Mouse (Mus musculus) embryonic facial prominence, embryonic 14.5 days (tissue): ENCODE measurements at regions not wholly inside any gene's neighbourhood (a gene's known extent, or its start where the extent isn't known, plus 50 kb on each side); places are given as distances from the start of the nearest gene placed in this dataset.

Experiments used
- ATAC-seq: fragments of 200-750 bp; cut with Nextera tagmentation; 2 replicates; pipeline ENCODE4 v1.8.0; 2017; ENCODE audit warnings: low read depth, moderate number of reproducible peaks, moderate TSS enrichment
- DNase-seq: peaks from one replicate; pipeline ENCODE4 v3.0.0-alpha.2; 2015; ENCODE audit warnings: low spot score
- H3K27ac ChIP-seq: fragments of 300-500 bp; sonication (generic); replicated peaks from 2 replicates; pipeline ENCODE4 v1.5.1; 2014; ENCODE audit warnings: low read depth, mild to moderate bottlenecking, low read length, moderate library complexity
- H3K27me3 ChIP-seq: fragments of 300-500 bp; sonication (generic); replicated peaks from 2 replicates; pipeline ENCODE4 v1.6.1; 2014; ENCODE audit warnings: low read length; ENCODE audit not compliant: control insufficient read depth, insufficient read depth
- H3K36me3 ChIP-seq: fragments of 300-500 bp; sonication (generic); 2 replicates; pipeline ENCODE4 v1.6.1; 2014; ENCODE audit warnings: low read length, mixed read lengths; ENCODE audit not compliant: control insufficient read depth, insufficient read depth
- H3K4me1 ChIP-seq: fragments of 300-500 bp; sonication (generic); 2 replicates; pipeline ENCODE4 v1.6.1; 2014; ENCODE audit warnings: antibody characterized with exemption, low read length; ENCODE audit not compliant: control insufficient read depth, insufficient read depth
- H3K4me2 ChIP-seq: fragments of 300-500 bp; sonication (generic); 2 replicates; pipeline ENCODE4 v1.6.1; 2014; ENCODE audit warnings: low read depth, mild to moderate bottlenecking, low read length, moderate library complexity, mixed read lengths
- H3K4me3 ChIP-seq: fragments of 300-500 bp; sonication (generic); 2 replicates; pipeline ENCODE4 v1.5.1; 2014; ENCODE audit warnings: low read depth, mild to moderate bottlenecking, low read length
- H3K9ac ChIP-seq: fragments of 300-500 bp; sonication (generic); 2 replicates; pipeline ENCODE4 v1.6.1; 2014; ENCODE audit warnings: low read depth, mild to moderate bottlenecking, low read length, moderate library complexity, mixed read lengths
- H3K9me3 ChIP-seq: fragments of 300-500 bp; sonication (generic); 2 replicates; pipeline ENCODE4 v1.6.1; 2016; ENCODE audit warnings: low read length; ENCODE audit not compliant: control insufficient read depth
- WGBS: fragments of 180-500 bp; shearing (Covaris S2); extraction: QIAGEN DNeasy Blood & Tissue Kit; methylation state at CpG from one replicate; pipeline ENCODE4 v1.1.7; 2014; 5-methylcytosine and 5-hydroxymethylcytosine counted together

- DNase-seq, result no peak
- Histone ChIP-seq H3K4me3 (no peak overlapping the region), H3K4me1 (peaks cover 15% of the 10 kb centered on the region), H3K36me3 (no peaks in the 10 kb centered on the region), H3K27me3 (no peaks in the 10 kb centered on the region), H3K9ac (no peak overlapping the region), H3K9me3 (no peaks in the 10 kb centered on the region), H3K27ac (no peak overlapping the region), H3K4me2 (no peak overlapping the region)
- 100% methylated on average over 1 of the region's 1 CpGs for WGBS
- no peak for ATAC-seq
Measured at GRCm38 (mm10) chr11:79787766-79788165, 174.4 kb downstream of the Utp6 start.

DNA sequence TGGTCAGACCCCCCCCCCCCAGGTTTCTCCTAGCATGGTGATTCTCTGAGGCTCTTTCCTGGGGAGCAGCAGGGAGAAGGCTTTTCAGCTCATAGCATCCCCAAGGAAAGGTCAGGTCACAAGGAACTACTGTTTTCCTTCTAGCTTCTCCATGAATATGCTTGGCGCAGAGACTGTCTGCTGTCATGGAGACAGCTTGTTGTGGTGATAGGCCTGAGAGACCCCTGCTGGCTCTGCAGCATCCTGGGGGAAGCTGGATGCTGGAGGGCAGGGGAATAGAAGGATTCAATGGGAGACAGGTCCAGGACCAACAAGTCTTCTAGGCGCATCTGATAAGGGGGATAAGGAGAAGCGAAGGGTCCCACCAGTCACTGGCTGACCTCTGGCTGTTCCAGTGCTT is 178.1 kb downstream of the Utp6 start:
- no peak for DNase-seq
- H3K36me3 ChIP-seq, result no peaks in the 10 kb centered on the region
- H3K4me3 ChIP-seq, result no peak overlapping the region
- no peaks in the 10 kb centered on the region for H3K27me3 ChIP-seq
- H3K4me2 ChIP-seq, result no peak overlapping the region
- H3K27ac ChIP-seq, result no peak overlapping the region
- no peaks in the 10 kb centered on the region for H3K4me1 ChIP-seq
- no peaks in the 10 kb centered on the region for H3K9me3 ChIP-seq
- no peak for ATAC-seq
- 57% methylated on average over 3 of the region's 3 CpGs for WGBS
- H3K9ac ChIP-seq, result no peak overlapping the region

- no peak overlapping the region for H3K4me3 ChIP-seq
- H3K27ac ChIP-seq, result no peak overlapping the region
- H3K27me3 ChIP-seq, result no peaks in the 10 kb centered on the region
- no peaks in the 10 kb centered on the region for H3K9me3 ChIP-seq
- no peaks in the 10 kb centered on the region for H3K36me3 ChIP-seq
- H3K9ac ChIP-seq, result no peak overlapping the region
- DNase-seq, result no peak
- H3K4me1 ChIP-seq, result no peaks in the 10 kb centered on the region
- WGBS, result 88% methylated on average over 5 of the region's 5 CpGs
- no peak overlapping the region for H3K4me2 ChIP-seq
- ATAC-seq, result no peak
Measured at GRCm38 (mm10) chr11:79781966-79782365, 180.2 kb downstream of the Utp6 start.

GRCm38 (mm10) chr11:79779756-79780155 is 182.4 kb downstream of the Utp6 start:
- ATAC-seq (no peak), DNase-seq (peak; percentile 63)
- no peaks in the 10 kb centered on the region for H3K9me3 ChIP-seq
- no peak overlapping the region for H3K27ac ChIP-seq
- H3K4me2 ChIP-seq, result no peak overlapping the region
- 46% methylated on average over 5 of the region's 5 CpGs for WGBS
- no peaks in the 10 kb centered on the region for H3K4me1 ChIP-seq
- no peaks in the 10 kb centered on the region for H3K36me3 ChIP-seq
- H3K4me3 ChIP-seq, result no peak overlapping the region
- H3K9ac ChIP-seq, result no peak overlapping the region
- H3K27me3 ChIP-seq, result no peaks in the 10 kb centered on the region

GRCm38 (mm10) chr11:79778522-79778921 is 183.7 kb downstream of the Utp6 start:
- H3K9me3 ChIP-seq, result no peaks in the 10 kb centered on the region
- no peak overlapping the region for H3K27ac ChIP-seq
- no peak overlapping the region for H3K4me2 ChIP-seq
- no peak overlapping the region for H3K4me3 ChIP-seq
- H3K4me1 ChIP-seq, result no peaks in the 10 kb centered on the region
- ATAC-seq (no peak), DNase-seq (no peak)
- no peaks in the 10 kb centered on the region for H3K27me3 ChIP-seq
- 65% methylated on average over 5 of the region's 5 CpGs for WGBS
- H3K36me3 ChIP-seq, result no peaks in the 10 kb centered on the region
- no peak overlapping the region for H3K9ac ChIP-seq

DNA sequence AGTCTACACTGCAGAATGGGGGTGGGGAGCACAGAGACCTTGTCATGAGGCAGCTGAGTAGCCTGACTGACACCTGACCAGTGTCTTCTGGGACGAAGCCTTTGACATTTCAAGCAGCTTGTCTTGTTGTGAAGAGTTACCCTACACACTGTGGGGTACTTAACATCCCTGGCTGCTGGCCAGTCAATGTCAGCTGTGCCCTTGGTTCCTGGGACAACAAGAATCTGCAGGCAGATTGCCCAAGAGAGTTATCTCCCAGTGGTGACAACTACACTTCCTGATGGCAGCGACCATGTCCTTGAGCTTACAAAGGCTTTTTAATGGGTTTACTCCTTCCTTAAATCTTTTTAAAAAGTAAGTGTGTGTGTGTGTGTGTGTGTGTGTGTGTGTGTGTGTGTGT is 184.2 kb downstream of the Utp6 start:
- Histone ChIP-seq H3K27me3 (no peaks in the 10 kb centered on the region), H3K27ac (no peak overlapping the region), H3K4me3 (no peak overlapping the region), H3K36me3 (no peaks in the 10 kb centered on the region), H3K4me1 (no peaks in the 10 kb centered on the region), H3K9ac (no peak overlapping the region), H3K9me3 (no peaks in the 10 kb centered on the region), H3K4me2 (no peak overlapping the region)
- no peak for ATAC-seq
- peak; percentile 71 for DNase-seq
- 49% methylated on average over 2 of the region's 2 CpGs for WGBS

DNA sequence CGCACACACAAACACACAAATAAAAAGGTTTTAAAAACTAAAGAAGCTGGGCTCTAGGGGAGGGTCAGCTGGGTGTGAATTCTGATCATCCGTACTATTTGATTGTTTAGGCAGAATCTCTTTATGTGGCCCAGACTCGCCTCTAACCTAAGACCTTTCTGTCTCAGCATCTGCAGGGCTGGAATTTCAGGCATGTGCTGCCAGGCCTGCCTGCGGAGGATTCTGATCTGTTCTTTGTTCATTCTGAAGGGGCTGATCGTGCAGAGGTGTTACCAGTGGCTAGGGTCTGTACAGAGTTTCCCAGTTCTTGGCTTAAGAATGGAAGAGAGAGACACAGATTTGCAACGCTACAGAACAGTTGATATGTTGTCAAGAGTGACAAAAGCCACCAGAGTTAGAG is 185.6 kb downstream of the Rab11fip4 start:
- Histone ChIP-seq H3K9me3 (no peaks in the 10 kb centered on the region), H3K4me3 (no peak overlapping the region), H3K27ac (no peak overlapping the region), H3K27me3 (no peaks in the 10 kb centered on the region), H3K9ac (no peak overlapping the region), H3K4me1 (no peaks in the 10 kb centered on the region), H3K36me3 (no peaks in the 10 kb centered on the region), H3K4me2 (no peak overlapping the region)
- DNase-seq (no peak), ATAC-seq (no peak)
- 32% methylated on average over 6 of the region's 6 CpGs for WGBS

- Histone ChIP-seq H3K4me1 (no peaks in the 10 kb centered on the region), H3K9me3 (0 out of 2 replicates have a peak, but pooled peaks cover 5% of the 10 kb centered on the region), H3K27ac (no peak overlapping the region), H3K27me3 (no peaks in the 10 kb centered on the region), H3K9ac (no peak overlapping the region), H3K4me3 (no peak overlapping the region), H3K4me2 (no peak overlapping the region), H3K36me3 (no peaks in the 10 kb centered on the region)
- ATAC-seq (no peak), DNase-seq (no peak)
- 57% methylated on average over 1 of the region's 1 CpGs for WGBS
Measured at GRCm38 (mm10) chr11:79773755-79774154, 182.7 kb downstream of the Rab11fip4 start.

- Histone ChIP-seq H3K36me3 (no peaks in the 10 kb centered on the region), H3K27me3 (no peaks in the 10 kb centered on the region), H3K4me1 (no peaks in the 10 kb centered on the region), H3K4me2 (no peak overlapping the region), H3K4me3 (no peak overlapping the region), H3K9ac (no peak overlapping the region), H3K9me3 (0 out of 2 replicates have a peak, but pooled peaks cover 5% of the 10 kb centered on the region), H3K27ac (no peak overlapping the region)
- WGBS, result 24% methylated on average over 3 of the region's 3 CpGs
- DNase-seq (no peak), ATAC-seq (no peak)
Measured at GRCm38 (mm10) chr11:79771431-79771830, 180.4 kb downstream of the Rab11fip4 start.
